7 mouse cellular contexts compared by ENCODE assay signal in the genomic region with DNA sequence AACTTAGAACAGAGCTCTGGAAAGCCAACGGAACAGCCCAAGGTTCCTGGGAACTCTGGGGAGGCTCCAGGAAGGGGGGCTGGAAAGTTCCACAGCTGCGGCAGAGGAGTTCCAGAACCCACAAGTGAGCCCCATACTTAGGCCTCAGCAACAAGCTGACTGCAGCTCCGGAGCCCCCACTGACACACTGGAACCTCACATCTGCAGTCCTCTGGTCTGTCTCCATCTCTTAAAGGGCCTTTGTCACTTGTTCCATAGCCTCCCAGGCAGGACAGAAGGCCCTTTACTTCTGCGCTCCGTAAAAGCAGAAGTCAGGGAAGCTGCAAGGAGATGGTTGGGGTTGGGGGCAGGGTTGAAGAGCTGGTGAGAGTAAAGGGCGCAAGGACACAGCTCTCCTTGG. TPM values are rescaled to one million over a fixed set of nuclear protein-coding genes. Genes with fewer than 3 reads are reported as not detected.
DNase-seq lines count a peak whose midpoint lies in the region; ATAC-seq lines count a peak whose summit lies in the region.

No protein-coding gene starts in this region.

- H3K4me1 ChIP-seq in kidney, embryonic 15.5 days = peaks cover 66% of the 10 kb centered on the region
- H3K4me1 ChIP-seq in embryonic facial prominence, embryonic 10.5 days = peaks cover 46% of the 10 kb centered on the region
- H3K4me1 ChIP-seq in limb, embryonic 12.5 days (replicated peaks) = peaks cover 60% of the 10 kb centered on the region
- no peaks in the 10 kb centered on the region for H3K4me1 ChIP-seq in midbrain, embryonic 11.5 days (ENCODE audit: control insufficient read depth, insufficient read depth, low read length)

- peaks cover 5% of the 10 kb centered on the region; the same call in 1 of the 2 replicates for H3K36me3 ChIP-seq in kidney, embryonic 15.5 days
- no peaks in the 10 kb centered on the region; the same call in none of the 2 replicates for H3K36me3 ChIP-seq in embryonic facial prominence, embryonic 10.5 days (replicated peaks)
- peaks cover 12% of the 10 kb centered on the region; the same call in 1 of the 2 replicates for H3K36me3 ChIP-seq in limb, embryonic 12.5 days
- no peaks in the 10 kb centered on the region for H3K36me3 ChIP-seq in midbrain, embryonic 11.5 days (ENCODE audit: control insufficient read depth, insufficient read depth, low read length)

- peak overlapping the region; percentile 79 for H3K27ac ChIP-seq in kidney, embryonic 15.5 days
- peak overlapping the region; percentile 71 for H3K27ac ChIP-seq in embryonic facial prominence, embryonic 10.5 days (replicated peaks)
- peak overlapping the region; percentile 74 for H3K27ac ChIP-seq in limb, embryonic 12.5 days
- H3K27ac ChIP-seq in midbrain, embryonic 11.5 days (ENCODE audit: low read depth, low read length) = no peak overlapping the region

- no peak for ATAC-seq in kidney, embryonic 15.5 days (replicated peaks; ENCODE audit: low FRiP score)
- ATAC-seq in limb, embryonic 12.5 days (ENCODE audit: insufficient number of reproducible peaks, insufficient read depth, low FRiP score, low TSS enrichment, low read depth) = 0 out of 2 replicates have a peak, but pooled peaks have one; percentile 3
- no peak for ATAC-seq in midbrain, embryonic 11.5 days (ENCODE audit: low FRiP score)

- no peaks in the 10 kb centered on the region for H3K9me3 ChIP-seq in kidney, embryonic 15.5 days (replicated peaks)
- no peaks in the 10 kb centered on the region for H3K9me3 ChIP-seq in embryonic facial prominence, embryonic 10.5 days
- no peaks in the 10 kb centered on the region for H3K9me3 ChIP-seq in limb, embryonic 12.5 days
- no peaks in the 10 kb centered on the region for H3K9me3 ChIP-seq in midbrain, embryonic 11.5 days (ENCODE audit: control insufficient read depth, low read length)

- H3K9ac ChIP-seq in kidney, embryonic 15.5 days = peak overlapping the region; percentile 30; the same call in 1 of the 2 replicates
- H3K9ac ChIP-seq in limb, embryonic 12.5 days (replicated peaks) = no peak overlapping the region
- H3K9ac ChIP-seq in midbrain, embryonic 11.5 days (ENCODE audit: low read length) = no peak overlapping the region

- H3K4me2 ChIP-seq in kidney, embryonic 15.5 days = peak overlapping the region; percentile 34
- peak overlapping the region; percentile 23 for H3K4me2 ChIP-seq in limb, embryonic 12.5 days
- no peak overlapping the region for H3K4me2 ChIP-seq in midbrain, embryonic 11.5 days

- no peak overlapping the region for H3K4me3 ChIP-seq in kidney, embryonic 15.5 days (replicated peaks)
- H3K4me3 ChIP-seq in embryonic facial prominence, embryonic 10.5 days = no peak overlapping the region
- H3K4me3 ChIP-seq in limb, embryonic 12.5 days (replicated peaks) = no peak overlapping the region
- no peak overlapping the region for H3K4me3 ChIP-seq in midbrain, embryonic 11.5 days (ENCODE audit: low read depth, low read length)

- no peak for DNase-seq in kidney, postnatal 14 days
- DNase-seq in brain, adult 2 months (ENCODE audit: low read depth, low spot score) = peak; percentile 71
- DNase-seq in embryonic facial prominence, embryonic 10.5 days (ENCODE audit: low spot score) = no peak
- no peak for DNase-seq in thymus, postnatal 25 days
- no peak for DNase-seq in midbrain, embryonic 11.5 days (ENCODE audit: low spot score, missing footprints)

- 34% methylated on average over 6 of the region's 6 CpGs for WGBS in kidney, embryonic 15.5 days
- WGBS in embryonic facial prominence, embryonic 10.5 days = 57% methylated on average over 6 of the region's 6 CpGs
- 56% methylated on average over 6 of the region's 6 CpGs for WGBS in limb, embryonic 12.5 days
- WGBS in midbrain, embryonic 11.5 days = 89% methylated on average over 6 of the region's 6 CpGs

- H3K27me3 ChIP-seq in kidney, embryonic 15.5 days = no peaks in the 10 kb centered on the region
- H3K27me3 ChIP-seq in embryonic facial prominence, embryonic 10.5 days (replicated peaks; ENCODE audit: low read depth, poor library complexity, severe bottlenecking) = no peaks in the 10 kb centered on the region
- no peaks in the 10 kb centered on the region for H3K27me3 ChIP-seq in limb, embryonic 12.5 days
- no peaks in the 10 kb centered on the region for H3K27me3 ChIP-seq in midbrain, embryonic 11.5 days (ENCODE audit: control insufficient read depth, insufficient read depth, low read length)

RNA-seq across cellular contexts. Expression of gene Creb3l2, which starts 23.0 kb away (rescaled TPM):
- polyA plus RNA-seq in kidney, embryonic 15.5 days (2015; fragmentation: Nextera tagmentation; extraction: Ambion mirVana) = 31.1 and 31.4 TPM in 2 replicates
- polyA plus RNA-seq in embryonic facial prominence, embryonic 10.5 days (2016; fragmentation: Nextera tagmentation; extraction: Ambion mirVana) = 12.4 and 12.5 TPM in 2 replicates
- polyA plus RNA-seq in limb, embryonic 12.5 days (2016; fragmentation: Nextera tagmentation; extraction: Ambion mirVana) = 26.4 and 30.7 TPM in 2 replicates
- polyA plus RNA-seq in midbrain, embryonic 11.5 days (2014; fragmentation: Nextera tagmentation; extraction: Ambion mirVana) = 4.9 and 5.5 TPM in 2 replicates
